Mouse (Mus musculus) kidney, embryonic 16.5 days (tissue): ENCODE data around the gene 1500009C09Rik. TPM values are rescaled to one million over a fixed set of nuclear protein-coding genes. Genes with fewer than 3 reads are reported as not detected.

Source experiments
- ATAC-seq: fragments of 200-750 bp; cut with Nextera tagmentation; 2 replicates; pipeline ENCODE4 v1.8.0; 2017; ENCODE audit warnings: moderate TSS enrichment; ENCODE audit not compliant: low FRiP score, low TSS enrichment
- H3K27ac ChIP-seq: fragments of 300-500 bp; sonication (generic); 2 replicates; pipeline ENCODE4 v1.5.1; 2014; ENCODE audit warnings: low read length
- H3K27me3 ChIP-seq: fragments of 300-500 bp; sonication (generic); 2 replicates; pipeline ENCODE4 v1.6.1; 2014; ENCODE audit warnings: low read length, control low read depth, mixed read lengths; ENCODE audit not compliant: insufficient read depth
- H3K36me3 ChIP-seq: fragments of 300-500 bp; sonication (generic); 2 replicates; pipeline ENCODE4 v1.6.1; 2014; ENCODE audit warnings: low read length, control low read depth, mixed read lengths; ENCODE audit not compliant: insufficient read depth
- H3K4me1 ChIP-seq: fragments of 300-500 bp; sonication (generic); 2 replicates; pipeline ENCODE4 v1.6.1; 2014; ENCODE audit warnings: low read length, control low read depth, mixed read lengths; ENCODE audit not compliant: insufficient read depth
- H3K4me2 ChIP-seq: fragments of 300-500 bp; sonication (generic); replicated peaks from 2 replicates; pipeline ENCODE4 v1.6.1; 2014; ENCODE audit warnings: low read depth, low read length
- H3K4me3 ChIP-seq: fragments of 300-500 bp; sonication (generic); 2 replicates; pipeline ENCODE4 v1.5.1; 2014; ENCODE audit warnings: mild to moderate bottlenecking, low read length
- H3K9ac ChIP-seq: fragments of 300-500 bp; sonication (generic); replicated peaks from 2 replicates; pipeline ENCODE4 v1.6.1; 2014; ENCODE audit warnings: low read length
- H3K9me3 ChIP-seq: fragments of 300-500 bp; sonication (generic); 2 replicates; pipeline ENCODE4 v1.6.1; 2016; ENCODE audit warnings: low read length, control low read depth
- WGBS: fragments of 180-500 bp; shearing (Covaris S2); extraction: QIAGEN DNeasy Blood & Tissue Kit; methylation state at CpG from one replicate; pipeline ENCODE4 v1.1.7; 2014; 5-methylcytosine and 5-hydroxymethylcytosine counted together
- polyA plus RNA-seq: library from polyadenylated mRNA; unstranded; fragments of >200 nt; fragmentation: Nextera tagmentation; extraction: Ambion mirVana; gene quantifications from 2 replicates; pipeline ENCODE4 v1.2.1, GENCODE M21; 2015

Gene 1500009C09Rik
- polyA plus RNA-seq, 1 experiment from 2014 or later = not detected

GRCm38 (mm10) chr15:82230098-82230611, 22.0 kb upstream of the 1500009C09Rik start:
- ATAC-seq = no peak
- 0 out of 2 replicates have a peak, but pooled peaks cover 3% of the 10 kb centered on the region for H3K27me3 ChIP-seq
- 79% methylated on average over 6 of the region's 6 CpGs for WGBS

GRCm38 (mm10) chr15:82231100-82231499, 21.1 kb upstream of the 1500009C09Rik start:
- no peak overlapping the region for H3K27ac ChIP-seq
- 0 out of 2 replicates have a peak, but pooled peaks cover 1% of the 10 kb centered on the region for H3K27me3 ChIP-seq
- H3K4me3 ChIP-seq = no peak overlapping the region
- peak; percentile 42; the same call in 1 of the 2 replicates for ATAC-seq
- H3K36me3 ChIP-seq = no peaks in the 10 kb centered on the region; the same call in 1 of the 2 replicates
- no peak overlapping the region for H3K4me2 ChIP-seq
- peaks cover 5% of the 10 kb centered on the region for H3K4me1 ChIP-seq
- H3K9ac ChIP-seq = no peak overlapping the region
- 64% methylated on average over 4 of the region's 4 CpGs for WGBS
- no peaks in the 10 kb centered on the region for H3K9me3 ChIP-seq

More at GRCm38 (mm10) chr15:82230098-82230611, 22.0 kb upstream of the 1500009C09Rik start:
- no peaks in the 10 kb centered on the region; the same call in 1 of the 2 replicates for H3K36me3 ChIP-seq
- no peak overlapping the region for H3K9ac ChIP-seq
- H3K4me1 ChIP-seq = peaks cover 5% of the 10 kb centered on the region
- H3K4me2 ChIP-seq = no peak overlapping the region
- H3K4me3 ChIP-seq = no peak overlapping the region
- H3K27ac ChIP-seq = no peak overlapping the region
- H3K9me3 ChIP-seq = no peaks in the 10 kb centered on the region

- 62% methylated on average over 11 of the region's 11 CpGs for WGBS
- Histone ChIP-seq H3K9me3 (no peaks in the 10 kb centered on the region), H3K36me3 (no peaks in the 10 kb centered on the region; the same call in 1 of the 2 replicates), H3K4me3 (no peak overlapping the region), H3K4me1 (peaks cover 5% of the 10 kb centered on the region), H3K27ac (no peak overlapping the region), H3K4me2 (no peak overlapping the region), H3K27me3 (no peaks in the 10 kb centered on the region), H3K9ac (no peak overlapping the region)
- ATAC-seq = no peak
Observed at GRCm38 (mm10) chr15:82231591-82232378, 20.4 kb upstream of the 1500009C09Rik start.

GRCm38 (mm10) chr15:82232651-82233050, 19.5 kb upstream of the 1500009C09Rik start:
- no peak overlapping the region for H3K4me2 ChIP-seq
- ATAC-seq = no peak
- H3K4me1 ChIP-seq = peaks cover 5% of the 10 kb centered on the region
- no peaks in the 10 kb centered on the region for H3K9me3 ChIP-seq
- no peaks in the 10 kb centered on the region for H3K27me3 ChIP-seq
- H3K27ac ChIP-seq = no peak overlapping the region
- no peak overlapping the region for H3K4me3 ChIP-seq
- 43% methylated on average over 4 of the region's 4 CpGs for WGBS
- H3K36me3 ChIP-seq = no peaks in the 10 kb centered on the region; the same call in 1 of the 2 replicates
- H3K9ac ChIP-seq = no peak overlapping the region

GRCm38 (mm10) chr15:82235661-82236060, 16.5 kb upstream of the 1500009C09Rik start:
- no peak overlapping the region for H3K4me3 ChIP-seq
- no peak overlapping the region for H3K9ac ChIP-seq
- no peaks in the 10 kb centered on the region for H3K9me3 ChIP-seq
- no peaks in the 10 kb centered on the region; the same call in 1 of the 2 replicates for H3K36me3 ChIP-seq
- ATAC-seq = no peak
- H3K4me2 ChIP-seq = no peak overlapping the region
- H3K27ac ChIP-seq = no peak overlapping the region
- H3K4me1 ChIP-seq = no peaks in the 10 kb centered on the region; the same call in 1 of the 2 replicates
- WGBS = 76% methylated on average over 10 of the region's 10 CpGs
- no peaks in the 10 kb centered on the region for H3K27me3 ChIP-seq

GRCm38 (mm10) chr15:82236565-82236964, 15.6 kb upstream of the 1500009C09Rik start:
- Histone ChIP-seq H3K4me3 (no peak overlapping the region), H3K4me1 (no peaks in the 10 kb centered on the region; the same call in 1 of the 2 replicates)

GRCm38 (mm10) chr15:82243311-82243710, 8.9 kb upstream of the 1500009C09Rik start:
- peak overlapping the region; percentile 97 for H3K4me2 ChIP-seq
- no peak for ATAC-seq
- H3K9ac ChIP-seq = peak overlapping the region; percentile 79

More at GRCm38 (mm10) chr15:82236565-82236964, 15.6 kb upstream of the 1500009C09Rik start:
- Histone ChIP-seq H3K27me3 (no peaks in the 10 kb centered on the region), H3K27ac (no peak overlapping the region), H3K9ac (no peak overlapping the region), H3K36me3 (no peaks in the 10 kb centered on the region; the same call in 1 of the 2 replicates), H3K4me2 (no peak overlapping the region), H3K9me3 (no peaks in the 10 kb centered on the region)
- peak; percentile 63 for ATAC-seq
- WGBS = 15% methylated on average over 5 of the region's 5 CpGs

GRCm38 (mm10) chr15:82243742-82244114, 8.5 kb upstream of the 1500009C09Rik start:
- Histone ChIP-seq H3K36me3 (no peaks in the 10 kb centered on the region), H3K27ac (0 out of 2 replicates have a peak overlapping the region, but pooled peaks have one; percentile 36), H3K9me3 (no peaks in the 10 kb centered on the region), H3K4me2 (peak overlapping the region; percentile 97), H3K27me3 (no peaks in the 10 kb centered on the region), H3K9ac (peak overlapping the region; percentile 79), H3K4me1 (peaks cover 11% of the 10 kb centered on the region), H3K4me3 (peak overlapping the region; percentile 89)
- 2% methylated on average over 12 of the region's 12 CpGs for WGBS
- no peak; the same call in 1 of the 2 replicates for ATAC-seq

More at GRCm38 (mm10) chr15:82243311-82243710, 8.9 kb upstream of the 1500009C09Rik start:
- H3K4me3 ChIP-seq = peak overlapping the region; percentile 89
- 64% methylated on average over 3 of the region's 3 CpGs for WGBS
- H3K9me3 ChIP-seq = no peaks in the 10 kb centered on the region
- no peaks in the 10 kb centered on the region for H3K27me3 ChIP-seq
- H3K36me3 ChIP-seq = no peaks in the 10 kb centered on the region
- H3K4me1 ChIP-seq = peaks cover 11% of the 10 kb centered on the region
- H3K27ac ChIP-seq = no peak overlapping the region

- H3K4me3 ChIP-seq = peak within 1 kb of the TSS; percentile 89
- peak within 1 kb of the TSS; percentile 91 for H3K27ac ChIP-seq
- WGBS = under 1% methylated on average over 63 of the region's 65 CpGs
- no peaks in the 10 kb centered on the region for H3K27me3 ChIP-seq
- H3K36me3 ChIP-seq = no peaks in the 10 kb centered on the region
- H3K9me3 ChIP-seq = no peaks in the 10 kb centered on the region
- peak within 1 kb of the TSS; percentile 97 for H3K4me2 ChIP-seq
- peak; percentile 98 for ATAC-seq
- H3K9ac ChIP-seq = peak within 1 kb of the TSS; percentile 79
- peaks cover 11% of the 10 kb centered on the region for H3K4me1 ChIP-seq
Observed at GRCm38 (mm10) chr15:82244115-82244804, 7.9 kb upstream of the 1500009C09Rik start, which contains the start of gene Cenpm. Gene Cenpm (minus strand): TSS chr15:82244748.
